Mouse (Mus musculus): Measurements from ENCODE around the gene Fam84b. TPM values are rescaled to one million over a fixed set of nuclear protein-coding genes. Genes with fewer than 3 reads are reported as not detected.

The Fam84b gene
- polyA plus RNA-seq (2012; rRNA removed) (5.4 and 6.0 TPM in 2 replicates), polyA plus RNA-seq (2014; fragmentation: Nextera tagmentation; extraction: Ambion mirVana) (9.7 and 10.2 TPM in 2 replicates)

- Histone ChIP-seq H3K4me3 (replicated peaks; ENCODE audit: low read length) (no peak within 1 kb of the TSS), H3K9me3 (ENCODE audit: control insufficient read depth, low read length) (no peaks in the 10 kb centered on the region), H3K4me2 (replicated peaks; ENCODE audit: low read depth, low read length, severe bottlenecking) (peak within 1 kb of the TSS; percentile 34), H3K4me1 (ENCODE audit: control insufficient read depth, insufficient read depth, low read length) (peaks cover 17% of the 10 kb centered on the region), H3K27me3 (ENCODE audit: control insufficient read depth, insufficient read depth, low read length) (no peaks in the 10 kb centered on the region), H3K36me3 (ENCODE audit: control insufficient read depth, insufficient read depth, low read length) (no peaks in the 10 kb centered on the region), H3K27ac (replicated peaks; ENCODE audit: low read depth, low read length) (peak within 1 kb of the TSS; percentile 67), H3K9ac (ENCODE audit: low read depth, low read length, severe bottlenecking) (no peak within 1 kb of the TSS)
- no peak for TF ChIP-seq POLR2A (IDR thresholded peaks at IDR 0.05; ENCODE audit: borderline replicate concordance, extremely low read depth, insufficient read depth, insufficient read length)
- ATAC-seq (ENCODE audit: low FRiP score, low read depth): peak; percentile 66
- peak; percentile 36 for DNase-seq (ENCODE audit: low spot score)
- 14% methylated on average over 17 of the region's 17 CpGs for whole genome bisulfite sequencing
Measured at GRCm38 (mm10) chr15:60853231-60853999, at the start of gene Fam84b. Gene Fam84b (minus strand): TSS chr15:60853778.

GRCm38 (mm10) chr15:60898187-60898965 lies 44.8 kb upstream of the Fam84b start:
- H3K9ac ChIP-seq (ENCODE audit: low read depth, low read length, severe bottlenecking): no peak overlapping the region
- H3K4me1 ChIP-seq (ENCODE audit: control insufficient read depth, insufficient read depth, low read length): no peaks in the 10 kb centered on the region
- no peak overlapping the region for H3K27ac ChIP-seq (replicated peaks; ENCODE audit: low read depth, low read length)
- no peaks in the 10 kb centered on the region for H3K27me3 ChIP-seq (ENCODE audit: control insufficient read depth, insufficient read depth, low read length)
- DNase-seq (ENCODE audit: low spot score) (no peak), ATAC-seq (ENCODE audit: low FRiP score, low read depth) (no peak)
- no peak overlapping the region for H3K4me3 ChIP-seq (replicated peaks; ENCODE audit: low read length)
- no peak for TF ChIP-seq POLR2A (IDR thresholded peaks at IDR 0.05; ENCODE audit: borderline replicate concordance, extremely low read depth, insufficient read depth, insufficient read length)
- H3K36me3 ChIP-seq (ENCODE audit: control insufficient read depth, insufficient read depth, low read length): no peaks in the 10 kb centered on the region
- 70% methylated on average over 6 of the region's 6 CpGs for WGBS
- no peaks in the 10 kb centered on the region for H3K9me3 ChIP-seq (ENCODE audit: control insufficient read depth, low read length)
- no peak overlapping the region for H3K4me2 ChIP-seq (replicated peaks; ENCODE audit: low read depth, low read length, severe bottlenecking)

- Histone ChIP-seq H3K4me3 (replicated peaks; ENCODE audit: low read length) (no peak overlapping the region), H3K27me3 (ENCODE audit: control insufficient read depth, insufficient read depth, low read length) (no peaks in the 10 kb centered on the region), H3K9me3 (ENCODE audit: control insufficient read depth, low read length) (no peaks in the 10 kb centered on the region), H3K4me1 (ENCODE audit: control insufficient read depth, insufficient read depth, low read length) (no peaks in the 10 kb centered on the region), H3K4me2 (replicated peaks; ENCODE audit: low read depth, low read length, severe bottlenecking) (no peak overlapping the region), H3K9ac (ENCODE audit: low read depth, low read length, severe bottlenecking) (no peak overlapping the region), H3K36me3 (ENCODE audit: control insufficient read depth, insufficient read depth, low read length) (no peaks in the 10 kb centered on the region), H3K27ac (replicated peaks; ENCODE audit: low read depth, low read length) (no peak overlapping the region)
- DNase-seq (ENCODE audit: low spot score) (no peak), ATAC-seq (ENCODE audit: low FRiP score, low read depth) (no peak)
- WGBS: 79% methylated on average over 2 of the region's 2 CpGs
- TF ChIP-seq POLR2A (IDR thresholded peaks at IDR 0.05; ENCODE audit: borderline replicate concordance, extremely low read depth, insufficient read depth, insufficient read length): no peak
Measured at GRCm38 (mm10) chr15:60896040-60896439, 42.5 kb upstream of the Fam84b start.

GRCm38 (mm10) chr15:60892976-60893463 lies 39.4 kb upstream of the Fam84b start:
- Histone ChIP-seq H3K9ac (ENCODE audit: low read depth, low read length, severe bottlenecking) (no peak overlapping the region), H3K4me1 (ENCODE audit: control insufficient read depth, insufficient read depth, low read length) (no peaks in the 10 kb centered on the region), H3K36me3 (ENCODE audit: control insufficient read depth, insufficient read depth, low read length) (no peaks in the 10 kb centered on the region), H3K27ac (replicated peaks; ENCODE audit: low read depth, low read length) (no peak overlapping the region), H3K27me3 (ENCODE audit: control insufficient read depth, insufficient read depth, low read length) (no peaks in the 10 kb centered on the region), H3K4me2 (replicated peaks; ENCODE audit: low read depth, low read length, severe bottlenecking) (no peak overlapping the region), H3K4me3 (replicated peaks; ENCODE audit: low read length) (no peak overlapping the region), H3K9me3 (ENCODE audit: control insufficient read depth, low read length) (no peaks in the 10 kb centered on the region)
- ATAC-seq (ENCODE audit: low FRiP score, low read depth): no peak
- no peak for TF ChIP-seq POLR2A (IDR thresholded peaks at IDR 0.05; ENCODE audit: borderline replicate concordance, extremely low read depth, insufficient read depth, insufficient read length)
- 82% methylated on average over 3 of the region's 3 CpGs for WGBS
- no peak for DNase-seq (ENCODE audit: low spot score)

GRCm38 (mm10) chr15:60888724-60889123 lies 35.1 kb upstream of the Fam84b start:
- Histone ChIP-seq H3K9me3 (ENCODE audit: control insufficient read depth, low read length) (no peaks in the 10 kb centered on the region), H3K4me2 (replicated peaks; ENCODE audit: low read depth, low read length, severe bottlenecking) (no peak overlapping the region), H3K4me3 (replicated peaks; ENCODE audit: low read length) (no peak overlapping the region), H3K36me3 (ENCODE audit: control insufficient read depth, insufficient read depth, low read length) (no peaks in the 10 kb centered on the region), H3K4me1 (ENCODE audit: control insufficient read depth, insufficient read depth, low read length) (no peaks in the 10 kb centered on the region), H3K9ac (ENCODE audit: low read depth, low read length, severe bottlenecking) (no peak overlapping the region), H3K27ac (replicated peaks; ENCODE audit: low read depth, low read length) (no peak overlapping the region), H3K27me3 (ENCODE audit: control insufficient read depth, insufficient read depth, low read length) (no peaks in the 10 kb centered on the region)
- DNase-seq (ENCODE audit: low spot score) (no peak), ATAC-seq (ENCODE audit: low FRiP score, low read depth) (no peak)
- 75% methylated on average over 2 of the region's 2 CpGs for WGBS
- no peak for TF ChIP-seq POLR2A (IDR thresholded peaks at IDR 0.05; ENCODE audit: borderline replicate concordance, extremely low read depth, insufficient read depth, insufficient read length)

Measured in limb, embryonic 14.5 days (tissue).